Mouse (Mus musculus): Measurements from ENCODE around the gene Sgk2.

Sgk2 gene

GRCm38 (mm10) chr2:163061203-163062118 lies 74.3 kb downstream of the Sgk2 start:
- DNase-seq (ENCODE audit: low spot score) = no peak

GRCm38 (mm10) chr2:163062119-163062508 lies 75.0 kb downstream of the Sgk2 start:
- DNase-seq (ENCODE audit: low spot score) = no peak

Measured in ovary, postnatal 36 days (tissue).